Mouse (Mus musculus): ENCODE measurements at regions not wholly inside any gene's neighbourhood (a gene's known extent, or its start where the extent isn't known, plus 50 kb on each side); places are given as distances from the start of the nearest gene placed in this dataset.

DNA sequence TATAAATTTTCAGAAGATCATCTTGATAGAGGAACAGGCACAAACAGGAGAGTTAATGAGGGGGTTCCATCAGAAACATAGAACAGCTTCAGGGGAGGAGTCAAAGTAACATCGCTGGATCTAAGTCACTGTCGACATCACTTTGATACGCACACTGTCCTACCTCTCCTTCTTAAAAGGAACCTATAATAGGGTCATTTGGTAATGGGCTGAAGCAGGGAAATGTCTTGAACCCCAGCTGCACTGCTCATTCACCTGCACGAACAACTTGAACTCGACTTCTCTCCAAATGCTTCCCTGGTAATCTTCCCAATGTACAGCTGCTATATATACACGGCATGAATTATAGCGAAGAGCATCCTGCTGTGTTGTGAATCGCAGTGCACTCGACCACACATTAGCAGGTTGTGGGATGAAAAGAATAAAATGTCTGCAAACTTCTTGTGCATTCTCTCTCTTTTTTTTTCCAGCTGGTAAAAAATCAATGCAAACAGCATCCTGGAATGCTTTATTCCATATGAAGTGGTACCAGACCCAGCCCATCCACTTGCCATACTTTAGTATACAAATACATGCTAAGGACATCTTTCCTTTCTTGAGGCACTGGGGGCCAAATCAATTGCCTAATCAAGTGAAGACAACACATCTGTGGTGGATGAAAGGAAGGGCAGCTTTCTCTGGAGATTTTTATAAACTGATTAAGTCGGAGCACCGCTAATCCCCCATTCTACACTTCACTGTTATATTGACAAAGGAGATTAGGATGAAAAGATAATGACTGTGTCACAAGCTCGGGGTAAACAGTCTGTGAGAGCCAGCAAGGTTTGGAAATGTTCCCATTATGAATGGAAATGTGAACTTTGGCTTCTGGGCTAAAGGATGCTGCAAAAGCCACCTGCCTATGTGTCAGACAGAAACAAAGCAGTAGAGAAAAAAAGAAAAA, 325.6 kb upstream of the Itga1 start:
- no peak for DNase-seq (ENCODE audit: low spot score)

- no peak for DNase-seq (ENCODE audit: low spot score)
These were observed 324.1 kb upstream of the Itga1 start for GRCm38 (mm10) chr13:115425610-115426562.

- peak; percentile 19 for DNase-seq (ENCODE audit: low spot score)
These were observed 322.0 kb upstream of the Itga1 start for GRCm38 (mm10) chr13:115423761-115424160.

GRCm38 (mm10) chr13:115421483-115421882, 319.7 kb upstream of the Itga1 start:
- no peak for DNase-seq (ENCODE audit: low spot score)

DNA sequence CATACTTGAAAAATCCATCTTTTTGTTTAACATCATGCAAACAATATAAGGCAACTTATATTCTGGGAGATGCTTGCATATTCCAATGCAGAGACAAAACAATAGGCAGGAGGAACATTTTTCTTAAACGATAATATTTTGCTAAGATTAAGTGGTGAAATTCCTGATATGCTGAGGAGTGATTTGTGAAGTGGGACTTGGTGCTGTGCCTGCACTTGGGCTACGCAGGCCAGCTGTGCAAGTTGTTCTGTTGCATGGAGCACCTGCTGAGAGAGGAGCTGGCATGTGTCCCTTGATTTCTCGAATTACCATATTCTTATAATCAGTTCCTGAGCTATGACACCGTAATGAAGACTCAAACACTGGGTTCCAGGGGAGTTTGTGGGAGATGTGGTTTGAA, 316.1 kb upstream of the Itga1 start:
- DNase-seq (ENCODE audit: low spot score) = no peak

DNA sequence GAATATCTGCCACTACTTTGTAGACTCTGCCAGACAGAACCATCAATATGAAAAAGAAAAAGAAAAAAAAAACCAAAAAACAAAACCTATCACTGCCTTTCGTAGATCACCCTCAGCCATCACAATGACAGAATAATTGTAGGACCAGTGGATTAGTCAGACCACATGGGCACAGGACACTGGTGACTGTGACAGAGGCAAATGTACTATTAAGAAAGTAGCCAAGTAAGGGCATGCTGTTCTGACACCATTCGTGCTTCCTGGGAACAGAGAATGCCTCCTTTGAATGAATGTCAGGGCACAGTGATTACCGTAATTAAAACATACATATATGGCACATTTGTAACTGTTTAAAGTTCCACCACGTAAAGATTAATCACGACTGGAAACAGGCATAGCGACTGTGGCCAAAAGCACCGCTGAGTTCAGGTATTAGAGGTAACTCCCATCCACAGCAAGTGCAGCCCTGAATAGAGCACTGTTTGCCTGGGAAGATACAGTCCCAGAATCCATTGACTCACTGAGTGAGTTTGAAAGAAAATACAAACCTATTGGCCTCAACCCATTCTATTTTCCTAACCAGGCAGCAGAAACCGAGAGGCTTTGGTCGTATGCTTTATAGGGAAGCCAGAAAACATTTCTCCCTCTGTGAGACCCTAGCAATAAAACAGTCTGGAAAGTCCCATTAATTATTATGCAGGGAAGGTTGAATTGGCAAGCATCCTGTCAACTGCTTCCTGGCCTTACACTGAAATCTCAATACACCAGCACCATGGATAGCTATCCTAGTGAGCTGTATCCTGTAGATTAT, 312.2 kb upstream of the Itga1 start:
- DNase-seq (ENCODE audit: low spot score) = no peak

DNA sequence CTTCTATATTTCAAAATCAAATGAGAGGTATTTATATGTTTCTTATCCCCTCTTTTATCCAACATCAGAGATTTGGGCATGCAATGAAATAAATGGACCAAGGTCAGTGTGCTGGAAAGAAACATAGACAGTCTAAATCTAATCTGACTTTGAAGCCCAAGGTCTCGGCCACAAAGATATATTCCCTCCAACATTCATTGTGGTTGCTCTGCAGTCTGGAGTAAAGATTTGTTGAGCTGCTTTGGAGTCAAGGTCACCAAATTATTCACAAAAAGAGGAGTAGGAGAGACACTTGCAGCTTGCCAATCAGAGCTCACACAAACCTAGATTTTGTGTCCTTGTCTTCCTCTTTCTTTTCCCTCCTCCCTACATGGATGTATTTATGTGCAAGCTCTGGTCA, 304.2 kb upstream of the Itga1 start:
- DNase-seq (ENCODE audit: low spot score) = no peak

GRCm38 (mm10) chr13:115400706-115401215, 299.0 kb upstream of the Itga1 start:
- DNase-seq (ENCODE audit: low spot score) = no peak

DNA sequence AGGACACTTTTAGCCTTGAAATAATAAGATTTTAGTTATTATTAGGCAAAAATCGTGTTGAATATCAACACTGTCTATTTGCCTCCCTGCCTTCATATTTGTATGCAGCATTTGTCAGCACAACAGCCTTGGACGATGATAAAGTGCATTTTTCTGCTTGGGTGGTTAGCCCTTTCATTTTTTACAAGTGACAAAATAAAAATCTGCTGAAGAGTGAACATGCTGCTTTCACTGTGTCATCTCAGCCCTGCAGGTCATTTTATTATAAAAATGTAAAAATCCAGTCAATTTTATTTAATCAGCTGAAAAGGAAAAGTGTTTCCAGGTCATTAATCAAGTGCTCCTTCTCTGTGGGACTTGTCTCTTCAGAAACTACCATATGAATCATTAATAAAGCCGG, 277.9 kb upstream of the Itga1 start:
- DNase-seq (ENCODE audit: low spot score) = no peak

- no peak for DNase-seq (ENCODE audit: low spot score)
These were observed 274.6 kb upstream of the Itga1 start for GRCm38 (mm10) chr13:115376180-115376880.

DNA sequence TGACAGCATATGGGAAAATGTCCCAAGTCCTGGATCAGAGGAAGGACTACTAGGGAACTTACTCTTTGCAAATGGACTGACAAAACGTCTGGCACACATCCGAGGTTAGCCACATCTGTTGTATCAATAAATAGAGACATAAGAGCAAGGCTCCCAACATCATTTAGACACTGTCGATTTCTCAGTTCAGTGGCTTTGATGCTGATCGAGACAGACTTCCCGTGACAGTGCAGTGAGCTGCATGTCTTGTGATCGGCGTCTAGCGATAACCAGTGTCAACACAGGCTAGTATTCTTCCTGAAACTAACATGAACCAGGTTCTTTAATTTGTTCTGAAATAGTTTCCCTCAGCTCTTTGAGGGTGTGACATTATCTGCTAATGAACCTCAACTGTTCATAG, 259.7 kb upstream of the Itga1 start:
- no peak for DNase-seq (ENCODE audit: low spot score)

DNA sequence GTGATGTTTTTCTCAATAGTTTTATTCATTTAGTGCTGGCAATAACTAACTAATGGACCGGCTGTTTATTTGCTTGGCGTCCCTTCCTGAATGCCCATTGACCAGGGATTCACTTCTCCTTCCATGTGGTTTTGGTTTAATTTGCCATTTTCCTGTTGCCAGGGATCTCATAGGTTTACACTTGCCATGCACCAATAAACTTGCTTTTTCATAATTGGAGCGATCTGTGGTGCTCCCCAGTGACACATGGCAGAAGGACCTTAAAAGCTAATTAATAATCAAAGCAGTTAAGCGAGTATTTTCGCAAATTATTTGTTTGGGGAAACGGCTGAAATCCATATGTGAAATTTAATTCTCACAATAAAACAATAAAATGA, 245.2 kb upstream of the Itga1 start:
- DNase-seq (ENCODE audit: low spot score) = no peak

GRCm38 (mm10) chr13:115346115-115347021, 244.6 kb upstream of the Itga1 start:
- DNase-seq (ENCODE audit: low spot score) = no peak

GRCm38 (mm10) chr13:115329000-115329960, 227.5 kb upstream of the Itga1 start:
- no peak for DNase-seq (ENCODE audit: low spot score)

DNA sequence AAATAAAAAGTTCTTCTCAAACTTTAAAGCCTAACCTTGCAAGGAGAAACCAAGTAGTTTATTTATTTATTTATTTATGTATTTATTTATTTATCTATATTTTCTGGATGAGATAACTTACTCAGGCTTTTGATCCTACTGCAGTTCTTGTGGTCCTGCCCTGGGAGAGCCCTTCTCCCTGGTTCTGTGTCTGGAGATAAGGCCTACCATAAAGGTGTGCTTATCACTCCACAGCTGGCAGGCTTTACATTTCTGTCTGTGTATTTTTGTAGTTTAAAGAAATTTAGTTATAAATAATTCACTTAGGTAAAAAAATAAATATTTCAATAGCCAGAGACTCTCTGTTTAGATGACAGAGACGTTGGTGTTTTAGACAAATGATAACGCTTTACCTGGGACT, 224.5 kb upstream of the Itga1 start:
- DNase-seq (ENCODE audit: low spot score) = no peak

GRCm38 (mm10) chr13:115316681-115317080, 214.9 kb upstream of the Itga1 start:
- no peak for DNase-seq (ENCODE audit: low spot score)

DNA sequence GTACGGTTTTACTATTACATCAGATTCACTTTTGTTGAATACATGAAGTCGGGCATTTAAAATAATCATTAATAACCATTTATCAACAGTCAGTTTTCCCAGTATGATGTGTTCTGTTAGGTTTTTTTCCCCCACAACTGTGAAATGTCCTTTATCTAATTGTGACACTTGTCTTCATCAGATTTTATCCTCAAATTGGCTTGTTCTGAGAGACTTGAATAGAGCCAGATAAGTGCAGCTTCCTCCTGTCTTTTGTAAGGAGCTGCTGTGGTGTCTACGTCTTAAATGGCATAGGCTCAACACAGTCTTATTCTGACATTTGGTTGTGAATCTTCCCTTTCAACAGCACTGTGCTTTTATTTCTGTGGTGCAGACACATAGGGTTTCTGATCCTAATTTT, 206.8 kb upstream of the Itga1 start:
- no peak for DNase-seq (ENCODE audit: low spot score)

DNA sequence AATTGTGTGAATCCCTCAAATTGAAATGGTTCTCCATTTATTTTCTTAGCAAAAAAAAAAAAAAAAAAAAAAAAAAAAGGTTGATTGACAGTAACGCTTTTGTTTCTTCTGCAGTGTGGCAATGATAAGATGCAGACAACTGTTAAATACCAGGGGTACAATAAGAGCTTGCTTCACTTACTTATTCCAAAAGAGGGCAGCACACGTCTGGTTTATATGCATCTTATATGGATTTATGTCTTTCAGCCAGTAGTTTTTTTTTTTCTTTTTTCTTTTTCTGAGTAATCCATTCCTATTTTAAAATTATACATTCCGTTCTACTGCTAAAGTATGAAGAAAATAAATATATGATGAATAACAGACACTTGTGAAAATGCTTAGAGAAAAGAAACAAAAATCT, 185.6 kb upstream of the Itga1 start:
- no peak for DNase-seq (ENCODE audit: low spot score)

DNA sequence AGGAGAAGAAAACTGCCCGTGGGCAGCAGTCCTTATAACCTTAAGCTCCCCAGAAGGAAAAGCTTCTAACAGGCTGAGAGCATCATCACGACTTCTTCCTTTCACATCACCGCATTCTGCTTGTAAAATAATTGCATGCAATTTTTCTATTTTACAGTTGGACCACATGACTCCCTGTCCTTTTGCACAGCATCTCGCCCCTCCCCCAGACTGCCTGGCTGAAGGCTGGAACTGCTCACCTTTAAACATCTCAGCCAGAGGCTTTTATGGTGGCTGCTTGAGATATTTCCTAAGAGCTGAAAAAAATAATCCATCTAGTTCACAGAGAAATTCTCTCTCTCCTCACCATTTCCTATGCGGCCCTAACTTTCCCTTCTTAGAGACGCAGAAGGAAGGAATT, 164.4 kb upstream of the Itga1 start:
- no peak for DNase-seq (ENCODE audit: low spot score)

Measured in urinary bladder, postnatal 14 days (tissue).